Mouse (Mus musculus) kidney, embryonic 16.5 days (tissue): Measurements from ENCODE around the gene Dixdc1. TPM values are rescaled to one million over a fixed set of nuclear protein-coding genes. Genes with fewer than 3 reads are reported as not detected.

Experiments
- ATAC-seq: fragments of 200-750 bp; cut with Nextera tagmentation; 2 replicates; pipeline ENCODE4 v1.8.0; 2017; ENCODE audit warnings: moderate TSS enrichment; ENCODE audit not compliant: low FRiP score, low TSS enrichment
- H3K27ac ChIP-seq: fragments of 300-500 bp; sonication (generic); 2 replicates; pipeline ENCODE4 v1.5.1; 2014; ENCODE audit warnings: low read length
- H3K27me3 ChIP-seq: fragments of 300-500 bp; sonication (generic); 2 replicates; pipeline ENCODE4 v1.6.1; 2014; ENCODE audit warnings: low read length, control low read depth, mixed read lengths; ENCODE audit not compliant: insufficient read depth
- H3K36me3 ChIP-seq: fragments of 300-500 bp; sonication (generic); 2 replicates; pipeline ENCODE4 v1.6.1; 2014; ENCODE audit warnings: low read length, control low read depth, mixed read lengths; ENCODE audit not compliant: insufficient read depth
- H3K4me1 ChIP-seq: fragments of 300-500 bp; sonication (generic); 2 replicates; pipeline ENCODE4 v1.6.1; 2014; ENCODE audit warnings: low read length, control low read depth, mixed read lengths; ENCODE audit not compliant: insufficient read depth
- H3K4me2 ChIP-seq: fragments of 300-500 bp; sonication (generic); replicated peaks from 2 replicates; pipeline ENCODE4 v1.6.1; 2014; ENCODE audit warnings: low read depth, low read length
- H3K4me3 ChIP-seq: fragments of 300-500 bp; sonication (generic); 2 replicates; pipeline ENCODE4 v1.5.1; 2014; ENCODE audit warnings: mild to moderate bottlenecking, low read length
- H3K9ac ChIP-seq: fragments of 300-500 bp; sonication (generic); replicated peaks from 2 replicates; pipeline ENCODE4 v1.6.1; 2014; ENCODE audit warnings: low read length
- H3K9me3 ChIP-seq: fragments of 300-500 bp; sonication (generic); 2 replicates; pipeline ENCODE4 v1.6.1; 2016; ENCODE audit warnings: low read length, control low read depth
- WGBS: fragments of 180-500 bp; shearing (Covaris S2); extraction: QIAGEN DNeasy Blood & Tissue Kit; methylation state at CpG from one replicate; pipeline ENCODE4 v1.1.7; 2014; 5-methylcytosine and 5-hydroxymethylcytosine counted together
- polyA plus RNA-seq: library from polyadenylated mRNA; unstranded; fragments of >200 nt; fragmentation: Nextera tagmentation; extraction: Ambion mirVana; gene quantifications from 2 replicates; pipeline ENCODE4 v1.2.1, GENCODE M21; 2015

Dixdc1 gene
- polyA plus RNA-seq, 1 experiment from 2014 or later, result 7.7 TPM

- Histone ChIP-seq H3K27me3 (no peaks in the 10 kb centered on the region), H3K4me2 (peak overlapping the region; percentile 63), H3K36me3 (peaks cover 12% of the 10 kb centered on the region; the same call in 1 of the 2 replicates), H3K9me3 (no peaks in the 10 kb centered on the region), H3K4me1 (peaks cover 13% of the 10 kb centered on the region), H3K4me3 (peak overlapping the region; percentile 93), H3K27ac (0 out of 2 replicates have a peak overlapping the region, but pooled peaks have one; percentile 34), H3K9ac (peak overlapping the region; percentile 92)
- 16% methylated on average over 12 of the region's 12 CpGs for WGBS
- no peak for ATAC-seq
Observed at GRCm38 (mm10) chr9:50660431-50660830, 78.9 kb downstream of the Dixdc1 start.

DNA sequence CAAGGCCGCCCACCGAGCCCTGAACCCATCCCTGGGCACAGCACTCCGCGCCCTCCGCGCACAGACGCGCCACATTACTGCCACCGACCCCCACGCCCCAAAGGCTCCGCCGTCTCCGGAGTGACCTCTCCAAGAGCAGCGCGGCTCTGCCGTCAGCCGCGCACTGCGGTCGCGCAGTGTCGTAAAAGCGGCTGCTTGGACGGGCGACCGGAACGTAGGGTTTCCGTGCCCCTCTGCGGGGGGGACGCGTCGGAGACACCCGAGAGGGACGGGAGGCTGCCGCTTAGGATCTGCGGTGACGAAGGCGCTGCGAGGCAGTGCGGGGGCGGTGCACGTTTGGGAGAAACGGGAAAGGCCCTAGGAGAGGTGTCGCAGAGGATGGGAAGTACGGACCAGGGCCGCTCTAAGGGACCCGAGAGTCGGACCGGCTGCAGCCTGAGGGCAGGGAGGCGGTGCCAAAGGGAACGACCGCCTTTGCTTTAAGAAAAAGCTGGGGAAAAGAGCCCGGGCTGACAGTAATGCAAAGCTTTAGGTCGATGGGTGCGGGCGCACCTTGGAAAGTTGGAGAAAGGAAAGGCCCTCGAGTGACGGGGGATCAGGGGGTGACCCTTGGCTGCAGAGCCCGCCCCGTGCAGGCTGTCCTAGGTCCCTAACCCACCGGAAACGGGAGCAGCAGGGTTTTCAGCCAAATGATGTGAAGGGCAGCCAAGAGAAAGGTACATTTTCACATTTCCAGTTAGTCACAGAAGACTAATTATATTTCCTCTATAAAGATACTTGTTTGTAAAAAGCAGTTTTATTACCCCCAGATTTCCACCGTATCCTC lies 79.7 kb downstream of the Dixdc1 start, which contains the start of gene Dlat:
Dlat (minus strand) TSS at position 389 of the 826 bp plus-strand sequence.
- H3K9me3 ChIP-seq, result no peaks in the 10 kb centered on the region
- H3K4me2 ChIP-seq, result peak within 1 kb of the TSS; percentile 63
- WGBS, result under 1% methylated on average over 63 of the region's 63 CpGs
- peaks cover 13% of the 10 kb centered on the region for H3K4me1 ChIP-seq
- peak; percentile 94 for ATAC-seq
- H3K27ac ChIP-seq, result peak within 1 kb of the TSS; percentile 84
- peak within 1 kb of the TSS; percentile 92 for H3K9ac ChIP-seq
- peak within 1 kb of the TSS; percentile 93 for H3K4me3 ChIP-seq
- no peaks in the 10 kb centered on the region for H3K27me3 ChIP-seq
- peaks cover 16% of the 10 kb centered on the region; the same call in 1 of the 2 replicates for H3K36me3 ChIP-seq

DNA sequence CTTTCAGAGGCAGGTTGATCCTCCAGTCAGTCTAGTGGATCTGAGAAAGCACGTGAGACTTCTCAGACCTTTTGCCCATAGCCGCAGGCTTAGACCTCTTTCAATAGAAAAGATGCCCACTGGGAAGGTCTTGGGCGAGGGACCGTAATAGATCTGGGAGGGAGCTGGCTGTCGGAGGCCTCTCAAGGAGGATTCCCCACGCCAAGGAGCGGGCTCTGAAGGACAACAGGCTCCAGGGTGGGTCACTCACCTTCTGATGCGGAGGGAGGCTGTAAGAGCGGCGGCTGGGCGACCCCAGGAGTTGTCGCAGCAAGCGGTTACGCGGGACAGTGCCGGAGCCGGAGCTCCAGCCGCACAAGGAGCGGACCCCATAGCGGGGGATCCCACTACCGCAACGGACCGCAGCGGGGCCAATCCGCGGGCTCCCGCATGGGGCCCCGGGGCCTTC lies 80.4 kb downstream of the Dixdc1 start:
- Histone ChIP-seq H3K27ac (peak overlapping the region; percentile 84), H3K4me3 (peak overlapping the region; percentile 93), H3K4me2 (peak overlapping the region; percentile 63), H3K9ac (peak overlapping the region; percentile 92), H3K4me1 (peaks cover 13% of the 10 kb centered on the region), H3K9me3 (no peaks in the 10 kb centered on the region), H3K27me3 (no peaks in the 10 kb centered on the region), H3K36me3 (peaks cover 16% of the 10 kb centered on the region; the same call in 1 of the 2 replicates)
- ATAC-seq, result peak; percentile 77
- under 1% methylated on average over 28 of the region's 28 CpGs for WGBS

DNA sequence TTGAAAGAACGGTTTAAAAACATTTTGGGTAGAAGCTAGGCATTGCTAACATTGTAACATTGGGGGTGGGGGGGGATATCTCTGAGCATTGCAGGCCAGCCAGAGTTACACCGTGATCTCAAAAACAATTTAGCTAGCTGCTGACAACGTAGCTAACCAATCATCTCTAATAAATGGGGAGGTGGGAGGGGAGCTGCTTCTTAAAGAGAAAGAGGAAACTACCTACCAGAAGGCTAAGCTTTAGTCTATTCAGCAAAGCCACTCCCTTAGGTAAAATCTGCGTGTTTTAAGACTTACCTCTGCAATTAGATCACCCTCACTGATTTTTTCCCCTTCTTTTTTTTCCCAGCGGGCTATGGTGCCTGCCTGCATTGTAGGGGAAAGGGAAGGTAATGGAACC lies 80.9 kb downstream of the Dixdc1 start:
- no peaks in the 10 kb centered on the region for H3K9me3 ChIP-seq
- H3K27me3 ChIP-seq, result no peaks in the 10 kb centered on the region
- peak overlapping the region; percentile 63 for H3K4me2 ChIP-seq
- peaks cover 13% of the 10 kb centered on the region for H3K4me1 ChIP-seq
- peaks cover 22% of the 10 kb centered on the region for H3K36me3 ChIP-seq
- peak overlapping the region; percentile 92 for H3K9ac ChIP-seq
- 20% methylated on average over 5 of the region's 5 CpGs for WGBS
- H3K4me3 ChIP-seq, result peak overlapping the region; percentile 93
- peak overlapping the region; percentile 84; the same call in 1 of the 2 replicates for H3K27ac ChIP-seq
- ATAC-seq, result no peak

DNA sequence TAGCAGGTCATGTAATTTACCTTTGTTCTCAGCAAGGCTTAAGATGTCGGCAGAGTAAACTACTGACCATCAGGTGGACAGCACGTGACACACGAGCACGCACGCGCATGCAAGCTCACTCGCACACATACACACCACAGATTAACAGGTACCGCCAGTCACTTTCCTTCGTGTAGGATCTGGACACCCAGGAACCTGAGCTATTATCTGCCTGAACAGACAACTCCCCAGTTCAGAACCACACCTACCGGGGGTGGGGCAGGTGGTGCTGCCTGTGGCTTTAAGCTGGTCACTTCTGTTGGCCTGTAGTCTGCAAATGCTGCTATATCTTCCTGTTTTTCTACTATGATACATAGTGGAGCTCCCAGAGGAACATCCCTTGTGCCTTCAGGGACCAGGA lies 88.8 kb downstream of the Dixdc1 start:
- Histone ChIP-seq H3K27me3 (no peaks in the 10 kb centered on the region), H3K9me3 (no peaks in the 10 kb centered on the region), H3K4me2 (no peak overlapping the region), H3K36me3 (peaks cover 71% of the 10 kb centered on the region), H3K4me3 (no peak overlapping the region), H3K27ac (no peak overlapping the region), H3K4me1 (no peaks in the 10 kb centered on the region), H3K9ac (no peak overlapping the region)
- no peak for ATAC-seq
- 94% methylated on average over 10 of the region's 10 CpGs for WGBS

- Histone ChIP-seq H3K36me3 (peaks cover 79% of the 10 kb centered on the region), H3K27ac (no peak overlapping the region), H3K9ac (no peak overlapping the region), H3K4me2 (no peak overlapping the region), H3K4me1 (no peaks in the 10 kb centered on the region), H3K9me3 (no peaks in the 10 kb centered on the region), H3K4me3 (no peak overlapping the region), H3K27me3 (no peaks in the 10 kb centered on the region)
- ATAC-seq, result no peak
- WGBS, result 78% methylated on average over 10 of the region's 10 CpGs
Observed at GRCm38 (mm10) chr9:50646826-50647370, 92.4 kb downstream of the Dixdc1 start.

DNA sequence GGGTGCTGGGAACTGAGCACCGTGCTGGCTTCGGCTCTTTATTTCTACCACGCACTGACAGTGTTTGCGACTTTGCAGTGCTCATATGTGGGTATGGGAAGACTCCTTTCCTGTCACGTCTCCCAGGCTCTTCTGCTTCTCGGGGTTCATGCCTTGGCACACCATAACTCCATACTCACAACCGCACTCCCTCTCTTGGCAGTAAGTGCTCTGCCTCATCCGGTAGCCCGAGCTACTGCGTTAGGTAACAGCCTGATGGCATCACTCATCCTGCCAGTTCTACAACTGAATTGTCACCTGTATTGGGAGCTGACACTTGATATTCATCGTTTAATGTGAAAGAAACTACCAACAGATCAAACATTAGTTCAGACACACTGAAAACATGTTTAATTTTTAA lies 105.0 kb downstream of the Dixdc1 start:
- Histone ChIP-seq H3K27ac (no peak overlapping the region), H3K4me2 (no peak overlapping the region), H3K9ac (no peak overlapping the region), H3K9me3 (no peaks in the 10 kb centered on the region), H3K4me1 (no peaks in the 10 kb centered on the region), H3K27me3 (no peaks in the 10 kb centered on the region), H3K4me3 (no peak overlapping the region), H3K36me3 (peaks cover 42% of the 10 kb centered on the region)
- 93% methylated on average over 11 of the region's 11 CpGs for WGBS
- ATAC-seq, result no peak

DNA sequence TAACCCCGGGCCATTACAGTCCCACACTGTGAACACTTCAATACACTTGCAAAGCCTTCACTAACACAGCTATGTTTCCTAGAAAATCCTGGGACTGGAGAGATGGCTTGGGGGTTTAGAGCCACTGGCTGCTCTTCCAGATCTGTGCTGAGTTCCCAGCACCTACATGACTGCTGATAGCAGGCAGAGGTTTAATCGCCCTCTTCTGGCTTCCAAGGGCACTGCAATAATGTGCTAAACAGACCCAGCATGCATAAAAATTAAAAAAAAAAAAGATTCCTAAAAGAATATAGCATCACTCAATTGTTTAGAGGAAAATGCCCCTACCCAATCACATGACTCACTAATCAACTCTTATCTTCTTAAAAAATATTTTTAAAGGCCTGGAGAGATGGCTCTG lies 106.3 kb downstream of the Dixdc1 start:
- Histone ChIP-seq H3K9me3 (no peaks in the 10 kb centered on the region), H3K27ac (no peak overlapping the region), H3K27me3 (no peaks in the 10 kb centered on the region), H3K4me1 (no peaks in the 10 kb centered on the region), H3K4me3 (no peak overlapping the region), H3K9ac (no peak overlapping the region), H3K4me2 (no peak overlapping the region), H3K36me3 (peaks cover 35% of the 10 kb centered on the region)
- WGBS, result 64% methylated on average over 2 of the region's 2 CpGs
- ATAC-seq, result no peak

- Histone ChIP-seq H3K36me3 (peaks cover 29% of the 10 kb centered on the region), H3K9ac (no peak overlapping the region), H3K4me3 (no peak overlapping the region), H3K4me1 (no peaks in the 10 kb centered on the region), H3K27ac (no peak overlapping the region), H3K9me3 (no peaks in the 10 kb centered on the region), H3K4me2 (no peak overlapping the region), H3K27me3 (no peaks in the 10 kb centered on the region)
- WGBS, result 87% methylated on average over 6 of the region's 6 CpGs
- no peak for ATAC-seq
Observed at GRCm38 (mm10) chr9:50632016-50632688, 107.2 kb downstream of the Dixdc1 start.
